Mouse (Mus musculus) midbrain, embryonic 10.5 days (tissue): ENCODE data around the gene Cfap73. TPM values are rescaled to one million over a fixed set of nuclear protein-coding genes. Genes with fewer than 3 reads are reported as not detected.

ENCODE experiments used
- DNase-seq: peaks from one replicate; pipeline ENCODE4 v3.0.0-alpha.2; 2017; ENCODE audit warnings: low spot score
- H3K27ac ChIP-seq: fragments of 300-500 bp; sonication (generic); replicated peaks from 2 replicates; pipeline ENCODE4 v1.5.1; 2016; ENCODE audit warnings: mild to moderate bottlenecking
- H3K27me3 ChIP-seq: fragments of 300-500 bp; sonication (generic); 2 replicates; pipeline ENCODE4 v1.6.1; 2016; ENCODE audit warnings: low read depth, mild to moderate bottlenecking; ENCODE audit not compliant: poor library complexity, severe bottlenecking
- H3K36me3 ChIP-seq: fragments of 300-500 bp; sonication (generic); 2 replicates; pipeline ENCODE4 v1.6.1; 2016; ENCODE audit warnings: mild to moderate bottlenecking, moderate library complexity
- H3K4me1 ChIP-seq: fragments of 300-500 bp; sonication (generic); 2 replicates; pipeline ENCODE4 v1.6.1; 2016
- H3K4me3 ChIP-seq: fragments of 300-500 bp; sonication (generic); 2 replicates; pipeline ENCODE4 v1.5.1; 2016; ENCODE audit warnings: mild to moderate bottlenecking, moderate library complexity
- H3K9me3 ChIP-seq: fragments of 300-500 bp; sonication (generic); replicated peaks from 2 replicates; pipeline ENCODE4 v1.6.1; 2016; ENCODE audit warnings: mild to moderate bottlenecking
- WGBS: fragments of 180-500 bp; shearing (Covaris S2); methylation state at CpG from one replicate; pipeline ENCODE4 v1.1.7; 2016; 5-methylcytosine and 5-hydroxymethylcytosine counted together
- polyA plus RNA-seq: library from polyadenylated mRNA; unstranded; fragments of >200 nt; fragmentation: Nextera tagmentation; extraction: Ambion mirVana; gene quantifications from 2 replicates; pipeline ENCODE4 v1.2.1, GENCODE M21; 2016

The Cfap73 gene
- polyA plus RNA-seq, 1 experiment from 2014 or later = not detected

DNA sequence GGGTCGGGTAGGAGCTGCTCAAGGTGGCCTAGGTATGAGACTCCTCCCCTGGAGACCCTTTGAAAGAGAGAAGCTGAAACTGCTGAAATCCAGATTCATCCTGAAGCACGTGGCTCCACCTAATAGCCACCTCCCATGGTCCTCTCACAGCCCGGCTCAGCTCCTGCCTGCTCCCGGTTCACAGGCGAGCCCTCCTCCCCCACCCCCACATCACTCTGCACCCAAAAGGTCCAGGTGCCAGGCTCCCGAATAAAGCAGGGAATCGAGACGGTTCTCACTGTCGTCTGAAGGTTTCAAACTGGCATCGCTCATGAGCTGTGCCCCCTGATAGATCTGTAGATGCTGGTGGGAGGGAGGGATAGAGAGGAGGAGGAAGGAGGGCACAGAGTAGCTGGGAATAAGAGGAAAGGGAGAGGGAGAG is 28.8 kb downstream of the Cfap73 start:
- 4% methylated on average over 10 of the region's 10 CpGs for WGBS
- peak overlapping the region; percentile 77 for H3K27ac ChIP-seq
- DNase-seq = no peak

DNA sequence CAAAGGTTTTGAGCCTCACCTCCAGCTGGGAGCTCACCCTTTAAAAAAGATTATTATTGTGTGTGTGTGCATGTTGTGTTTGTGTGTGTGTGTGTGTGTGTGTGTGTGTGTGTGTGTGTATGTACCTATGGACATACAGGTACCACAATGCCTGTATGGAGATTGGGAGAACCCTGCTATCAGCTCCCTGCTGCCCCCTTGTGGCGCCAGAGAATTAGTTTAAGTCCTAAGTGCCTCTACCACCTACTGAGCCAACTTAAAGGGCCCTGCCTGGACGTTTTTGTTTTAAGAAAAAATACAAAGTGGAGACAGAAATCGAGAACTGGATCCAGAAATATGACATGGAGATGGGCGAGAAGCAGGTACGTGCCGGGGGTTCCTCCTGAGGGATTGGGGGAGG is 29.2 kb downstream of the Cfap73 start:
- Histone ChIP-seq H3K4me1 (peaks cover 25% of the 10 kb centered on the region), H3K27ac (peak overlapping the region; percentile 77), H3K4me3 (peak overlapping the region; percentile 51), H3K9me3 (no peaks in the 10 kb centered on the region), H3K27me3 (peaks cover 9% of the 10 kb centered on the region), H3K36me3 (peaks cover 23% of the 10 kb centered on the region)
- peak; percentile 78 for DNase-seq
- under 1% methylated on average over 6 of the region's 6 CpGs for WGBS

More for the DNA sequence above, 28.8 kb downstream of the Cfap73 start:
- Histone ChIP-seq H3K4me1 (peaks cover 25% of the 10 kb centered on the region), H3K27me3 (peaks cover 9% of the 10 kb centered on the region), H3K36me3 (peaks cover 25% of the 10 kb centered on the region), H3K9me3 (no peaks in the 10 kb centered on the region), H3K4me3 (peak overlapping the region; percentile 51)

DNA sequence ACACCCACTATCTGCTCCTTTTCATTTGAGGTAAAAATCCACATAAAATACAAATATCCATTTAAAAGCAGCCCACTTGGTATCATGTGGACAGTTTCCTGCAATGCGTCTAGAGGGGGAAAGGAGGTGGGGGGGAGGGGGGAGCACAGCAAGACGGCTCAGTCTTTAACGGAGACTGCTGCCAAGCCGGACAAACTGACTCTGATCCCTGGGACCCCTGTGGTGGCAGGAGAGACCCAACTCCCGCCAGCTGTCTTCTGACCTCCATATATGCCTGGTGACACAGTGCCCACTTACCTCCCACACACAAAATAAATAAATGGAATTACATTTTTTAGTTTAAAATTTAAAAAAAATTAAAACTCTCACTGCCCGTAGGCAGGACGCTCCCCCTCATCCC is 30.5 kb downstream of the Cfap73 start:
- DNase-seq = no peak
- Histone ChIP-seq H3K27me3 (peaks cover 9% of the 10 kb centered on the region), H3K4me3 (no peak overlapping the region), H3K4me1 (peaks cover 25% of the 10 kb centered on the region), H3K9me3 (no peaks in the 10 kb centered on the region), H3K36me3 (peaks cover 10% of the 10 kb centered on the region), H3K27ac (no peak overlapping the region)
- WGBS = 60% methylated on average over 7 of the region's 7 CpGs

DNA sequence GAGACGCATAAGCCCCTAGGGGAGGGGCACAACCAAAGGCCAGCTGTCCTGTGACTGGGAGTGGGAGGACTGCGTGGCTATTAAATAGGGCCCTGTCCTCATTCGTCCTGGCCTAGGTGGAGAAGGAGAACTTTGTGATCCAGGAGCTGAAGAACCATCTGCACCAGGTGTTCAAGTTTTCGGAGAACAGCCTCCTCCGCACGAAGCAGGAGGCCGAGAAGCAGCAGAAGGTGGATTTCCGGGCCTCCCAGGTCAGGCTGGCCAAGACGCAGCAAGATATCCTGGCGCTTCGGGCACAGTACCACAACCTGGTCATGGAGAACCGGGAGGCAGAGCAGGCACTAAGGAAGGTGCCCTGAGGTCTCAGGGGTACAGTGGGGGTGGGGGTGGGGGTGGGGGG is 31.8 kb downstream of the Cfap73 start:
- H3K9me3 ChIP-seq = no peaks in the 10 kb centered on the region
- 89% methylated on average over 12 of the region's 12 CpGs for WGBS
- H3K4me1 ChIP-seq = peaks cover 25% of the 10 kb centered on the region
- H3K36me3 ChIP-seq = 0 out of 2 replicates have a peak, but pooled peaks cover 4% of the 10 kb centered on the region
- DNase-seq = no peak
- peak overlapping the region; percentile 64 for H3K27ac ChIP-seq
- no peak overlapping the region for H3K4me3 ChIP-seq
- peaks cover 9% of the 10 kb centered on the region for H3K27me3 ChIP-seq

DNA sequence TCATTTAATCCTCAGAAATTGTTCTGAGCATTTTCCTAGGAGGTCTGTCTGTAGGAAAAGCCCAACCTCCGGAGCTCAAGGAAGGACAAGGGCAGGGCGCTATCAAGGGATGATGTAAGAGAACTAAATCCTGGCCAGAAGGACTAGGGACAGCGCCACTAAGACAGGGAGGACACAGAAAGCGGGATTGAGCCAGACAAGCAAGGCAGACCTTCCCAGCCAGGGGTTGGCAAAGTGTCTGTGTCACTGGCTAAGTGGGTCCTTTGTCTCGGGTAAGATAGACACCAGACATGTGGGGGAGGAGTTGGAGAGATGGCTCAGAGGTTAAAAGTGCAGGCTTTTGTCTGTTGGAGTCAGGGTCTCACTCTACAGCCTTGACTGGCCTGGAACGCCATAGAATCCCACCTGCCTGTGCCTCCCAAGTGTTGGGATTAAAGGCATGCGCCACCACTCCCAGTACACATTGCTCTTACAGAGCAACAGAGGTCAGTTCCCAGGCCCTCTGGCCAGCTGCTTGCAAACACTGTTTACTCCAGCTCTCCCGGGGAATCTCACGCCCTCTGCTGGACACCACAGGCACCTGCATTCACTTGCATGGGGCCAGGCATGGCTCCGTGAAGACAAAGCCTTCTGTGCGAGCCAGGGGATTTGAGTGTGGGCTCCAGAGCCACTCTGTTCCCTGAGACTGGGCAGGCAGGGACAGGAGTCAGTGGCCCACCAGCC is 32.9 kb downstream of the Cfap73 start:
- no peak overlapping the region for H3K4me3 ChIP-seq
- WGBS = 67% methylated on average over 11 of the region's 11 CpGs
- peak overlapping the region; percentile 64 for H3K27ac ChIP-seq
- H3K36me3 ChIP-seq = no peaks in the 10 kb centered on the region
- DNase-seq = peak; percentile 53
- H3K27me3 ChIP-seq = no peaks in the 10 kb centered on the region
- no peaks in the 10 kb centered on the region for H3K9me3 ChIP-seq
- H3K4me1 ChIP-seq = peaks cover 25% of the 10 kb centered on the region

DNA sequence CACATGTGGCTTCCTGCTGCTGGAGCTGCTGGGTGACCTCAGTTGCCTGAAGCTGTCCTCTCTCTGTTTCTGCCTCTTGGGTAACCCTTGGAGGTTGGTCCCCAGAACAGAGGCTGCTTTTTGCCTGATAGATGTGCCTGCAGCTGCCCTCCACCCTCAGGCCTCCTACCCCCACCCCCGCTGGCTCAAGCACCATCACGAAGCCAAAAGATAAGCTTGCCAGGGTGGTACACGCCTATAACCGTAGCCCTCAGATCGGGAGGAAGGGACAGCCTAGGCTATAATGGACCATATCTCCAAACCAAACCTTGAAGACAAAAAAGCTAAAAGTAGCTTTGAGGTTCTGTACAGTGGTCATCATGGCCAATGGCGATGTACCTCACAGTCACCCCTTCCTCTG is 34.4 kb downstream of the Cfap73 start:
- Histone ChIP-seq H3K9me3 (no peaks in the 10 kb centered on the region), H3K4me1 (peaks cover 18% of the 10 kb centered on the region), H3K36me3 (no peaks in the 10 kb centered on the region), H3K27me3 (no peaks in the 10 kb centered on the region), H3K27ac (no peak overlapping the region), H3K4me3 (no peak overlapping the region)
- 96% methylated on average over 6 of the region's 6 CpGs for WGBS
- no peak for DNase-seq

DNA sequence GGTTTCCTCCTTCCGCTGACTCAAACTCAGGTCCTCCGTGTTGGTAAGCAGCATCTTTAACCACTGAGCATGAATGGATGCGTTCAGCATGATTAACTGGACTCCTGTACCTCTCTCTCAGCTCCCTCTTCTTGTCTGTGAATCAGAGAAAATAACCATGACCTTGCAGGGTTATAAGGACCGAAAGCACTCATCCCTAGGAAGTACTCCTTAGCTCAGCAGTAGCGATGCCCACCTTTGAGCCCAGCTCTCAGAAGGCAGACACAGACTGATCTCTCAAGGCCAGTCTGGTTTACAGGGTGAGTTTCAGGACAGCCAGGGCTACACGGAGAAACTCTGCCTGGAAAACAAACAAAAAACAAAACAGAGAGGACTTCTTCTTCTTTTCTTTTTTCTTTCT is 39.5 kb downstream of the Cfap73 start:
- H3K27me3 ChIP-seq = no peaks in the 10 kb centered on the region
- H3K4me3 ChIP-seq = no peak overlapping the region
- DNase-seq = no peak
- H3K9me3 ChIP-seq = no peaks in the 10 kb centered on the region
- WGBS = 84% methylated on average over 6 of the region's 6 CpGs
- H3K36me3 ChIP-seq = no peaks in the 10 kb centered on the region
- H3K27ac ChIP-seq = no peak overlapping the region
- H3K4me1 ChIP-seq = 0 out of 2 replicates have a peak, but pooled peaks cover 3% of the 10 kb centered on the region

DNA sequence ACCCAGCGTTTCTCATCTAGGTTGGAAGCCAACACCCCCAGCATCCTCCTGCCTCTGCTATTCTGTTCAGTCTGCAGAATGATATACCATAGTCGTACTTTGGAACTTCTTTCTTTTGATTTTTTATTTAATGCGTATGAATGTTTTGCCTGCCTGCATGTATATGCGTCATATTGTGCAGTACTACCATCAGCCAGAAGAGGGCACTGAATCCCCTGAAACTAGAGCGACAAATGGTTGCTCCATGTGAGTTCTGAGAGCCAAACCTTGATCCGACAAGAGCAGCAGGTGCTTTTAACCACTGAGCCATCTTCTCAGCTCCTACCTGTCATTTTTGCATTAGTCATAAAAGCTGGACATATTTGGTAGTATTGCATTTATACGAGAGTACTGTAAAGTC is 41.9 kb downstream of the Cfap73 start:
- Histone ChIP-seq H3K9me3 (no peaks in the 10 kb centered on the region), H3K4me3 (no peak overlapping the region), H3K36me3 (no peaks in the 10 kb centered on the region), H3K27me3 (peaks cover 7% of the 10 kb centered on the region; the same call in 1 of the 2 replicates), H3K27ac (no peak overlapping the region), H3K4me1 (peaks cover 22% of the 10 kb centered on the region)
- 69% methylated on average over 7 of the region's 7 CpGs for WGBS
- DNase-seq = no peak

DNA sequence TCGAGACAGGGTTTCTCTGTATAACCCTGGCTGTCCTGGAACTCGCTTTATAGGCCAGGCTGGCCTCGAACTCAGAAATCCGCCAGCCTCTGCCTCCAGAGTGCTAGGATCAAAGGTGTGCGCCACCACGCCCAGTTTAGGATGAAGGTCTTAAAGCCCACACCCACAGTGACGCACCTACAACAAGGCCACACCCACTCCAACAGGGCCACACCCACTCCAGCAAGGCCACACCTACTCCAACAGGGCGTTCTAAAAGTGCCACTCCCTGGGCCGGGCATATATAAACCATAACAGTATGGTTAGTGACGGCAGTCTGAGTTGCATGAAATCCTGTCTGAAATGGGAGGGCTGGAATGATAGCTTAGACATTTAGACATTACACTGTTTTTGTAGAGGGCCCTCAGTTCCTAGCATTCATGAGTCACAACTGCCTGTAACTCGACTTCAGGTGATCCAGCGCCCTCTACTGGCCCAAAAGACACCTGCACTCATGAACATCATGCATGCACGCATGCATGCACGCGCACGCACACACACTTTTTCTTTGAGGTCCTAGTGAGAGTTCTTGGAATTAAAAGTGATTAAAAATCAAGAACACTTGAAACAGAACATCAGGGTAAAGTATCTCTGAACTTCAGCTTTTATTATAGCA is 43.6 kb downstream of the Cfap73 start:
- Histone ChIP-seq H3K9me3 (no peaks in the 10 kb centered on the region), H3K36me3 (no peaks in the 10 kb centered on the region), H3K27me3 (peaks cover 18% of the 10 kb centered on the region), H3K4me3 (no peak overlapping the region), H3K27ac (no peak overlapping the region), H3K4me1 (peaks cover 34% of the 10 kb centered on the region)
- DNase-seq = no peak
- 76% methylated on average over 16 of the region's 16 CpGs for WGBS

DNA sequence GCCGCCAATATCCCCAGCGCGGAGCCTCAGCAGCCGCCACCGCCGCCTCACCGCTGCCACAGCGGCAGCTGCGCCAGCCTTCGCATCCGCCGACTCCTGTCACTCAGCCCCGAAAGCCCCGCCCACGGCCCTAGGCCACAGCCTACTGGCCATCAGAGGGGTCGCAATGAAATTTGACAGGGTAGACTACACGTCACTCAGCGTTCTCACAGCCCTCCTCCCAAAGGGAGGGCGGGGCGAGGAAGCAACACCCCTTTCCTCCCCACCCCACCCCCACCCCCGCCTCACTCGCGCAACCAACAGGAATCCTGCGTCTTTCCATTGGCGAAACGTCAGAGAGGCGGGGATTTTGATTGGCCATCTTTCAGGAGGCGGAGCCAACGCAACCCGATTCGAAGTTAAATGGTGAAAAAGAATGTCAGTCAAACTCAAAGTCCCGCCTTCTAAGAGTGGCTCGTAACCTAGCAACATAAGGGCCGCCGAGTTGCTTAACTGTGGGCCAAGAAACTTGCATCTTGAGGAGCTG is 45.4 kb downstream of the Cfap73 start, which contains the start of the genes Tpcn1 and Iqcd:
TSS of gene Tpcn1 (minus strand) at position 105 of the 526 bp plus-strand sequence.
TSS of gene Iqcd (plus strand) at position 448 of the 526 bp plus-strand sequence.
- Histone ChIP-seq H3K4me3 (peak within 1 kb of the TSS; percentile 75), H3K36me3 (peaks cover 13% of the 10 kb centered on the region), H3K4me1 (peaks cover 45% of the 10 kb centered on the region), H3K9me3 (no peaks in the 10 kb centered on the region), H3K27me3 (peaks cover 18% of the 10 kb centered on the region), H3K27ac (peak within 1 kb of the TSS; percentile 88)
- WGBS = under 1% methylated on average over 35 of the region's 35 CpGs
- peak; percentile 99 for DNase-seq

DNA sequence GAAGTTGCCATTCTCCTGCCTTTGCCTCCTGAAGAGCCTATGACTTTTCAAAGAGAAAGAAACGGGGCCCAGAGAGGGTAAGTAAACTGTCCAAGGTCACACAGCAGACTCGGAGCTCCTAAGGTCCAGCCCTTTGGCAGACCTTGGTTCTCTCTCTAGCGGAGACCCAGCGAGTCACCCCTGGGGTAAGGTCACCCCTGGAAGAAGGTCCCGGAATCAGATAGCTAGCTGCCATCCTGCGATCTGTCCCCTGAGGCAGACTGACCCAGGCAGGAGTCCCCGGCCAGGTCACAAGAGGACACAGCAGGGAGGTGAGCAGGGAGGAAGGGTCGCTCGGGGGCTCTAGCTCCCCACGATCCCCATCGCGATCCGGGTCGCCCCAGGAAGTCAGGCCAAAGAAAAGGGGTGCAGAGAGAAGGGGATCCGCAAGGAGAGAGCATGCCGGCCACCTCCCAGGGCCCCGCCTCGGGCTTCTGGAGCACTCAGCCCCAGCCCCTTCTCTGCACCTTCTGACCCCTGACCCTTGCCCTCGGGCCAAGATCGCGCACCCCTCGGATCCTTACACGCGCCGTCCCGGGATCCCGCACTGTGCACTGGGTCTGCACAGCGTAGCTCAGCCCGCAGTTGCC is 46.0 kb downstream of the Cfap73 start:
- 2% methylated on average over 29 of the region's 29 CpGs for WGBS
- DNase-seq = no peak
- Histone ChIP-seq H3K4me3 (peak overlapping the region; percentile 75), H3K27ac (peak overlapping the region; percentile 88), H3K36me3 (peaks cover 18% of the 10 kb centered on the region), H3K9me3 (no peaks in the 10 kb centered on the region), H3K4me1 (peaks cover 45% of the 10 kb centered on the region), H3K27me3 (peaks cover 18% of the 10 kb centered on the region)

DNA sequence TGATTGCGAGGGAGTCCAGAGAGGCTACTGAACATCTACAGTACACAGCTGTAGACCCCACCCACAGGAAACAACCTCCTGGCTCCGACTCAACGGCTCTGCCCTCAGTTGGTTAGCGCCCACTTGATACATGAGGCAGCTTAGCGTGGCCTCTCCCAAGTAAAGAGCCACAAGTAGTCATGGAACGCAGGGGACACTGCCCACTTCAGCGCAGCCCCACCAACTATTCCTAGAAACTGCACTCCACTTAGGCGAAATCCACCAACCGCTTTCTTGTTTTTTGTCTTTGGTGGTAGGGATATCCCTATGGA is 46.5 kb downstream of the Cfap73 start:
- H3K4me1 ChIP-seq = peaks cover 45% of the 10 kb centered on the region
- H3K27me3 ChIP-seq = peaks cover 18% of the 10 kb centered on the region
- no peaks in the 10 kb centered on the region for H3K9me3 ChIP-seq
- DNase-seq = no peak
- H3K4me3 ChIP-seq = peak overlapping the region; percentile 75
- peak overlapping the region; percentile 88 for H3K27ac ChIP-seq
- WGBS = 35% methylated on average over 9 of the region's 9 CpGs
- H3K36me3 ChIP-seq = peaks cover 22% of the 10 kb centered on the region
